Mouse (Mus musculus) heart, postnatal 10 days (tissue): ENCODE measurements at regions not wholly inside any gene's neighbourhood (a gene's known extent, or its start where the extent isn't known, plus 50 kb on each side); places are given as distances from the start of the nearest gene placed in this dataset.

ENCODE experiments used
- DNase-seq, 2 experiments: peaks; one replicate each; pipeline ENCODE4 v3.0.0; 2021
- intact Hi-C: fragments of 180-260 bp; cut with DNase I; formaldehyde crosslinking; loops from one replicate; pipeline ENCODE4 v1.15.1; 2025

DNA sequence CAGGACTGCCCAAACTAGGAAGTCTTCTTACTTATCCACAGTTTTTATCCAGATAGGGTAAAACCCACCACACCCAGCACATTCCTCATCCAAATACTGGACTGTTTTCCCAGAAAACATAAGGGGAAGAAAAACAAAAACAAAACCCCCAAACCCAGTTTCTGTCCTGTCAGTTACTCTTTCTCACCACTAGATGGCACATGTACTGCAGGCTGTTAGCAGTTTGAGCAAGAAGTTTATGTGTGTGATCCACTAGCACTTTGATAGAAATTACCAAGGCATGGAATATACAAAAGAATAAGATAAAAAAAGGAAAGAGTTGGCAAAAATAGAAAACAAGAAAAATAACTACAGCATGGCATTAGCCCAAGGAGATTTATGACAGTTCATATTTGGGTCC lies 76.2 kb upstream of the Chd6 start:
- intact Hi-C loops: no loop called here
- no peak for DNase-seq

DNA sequence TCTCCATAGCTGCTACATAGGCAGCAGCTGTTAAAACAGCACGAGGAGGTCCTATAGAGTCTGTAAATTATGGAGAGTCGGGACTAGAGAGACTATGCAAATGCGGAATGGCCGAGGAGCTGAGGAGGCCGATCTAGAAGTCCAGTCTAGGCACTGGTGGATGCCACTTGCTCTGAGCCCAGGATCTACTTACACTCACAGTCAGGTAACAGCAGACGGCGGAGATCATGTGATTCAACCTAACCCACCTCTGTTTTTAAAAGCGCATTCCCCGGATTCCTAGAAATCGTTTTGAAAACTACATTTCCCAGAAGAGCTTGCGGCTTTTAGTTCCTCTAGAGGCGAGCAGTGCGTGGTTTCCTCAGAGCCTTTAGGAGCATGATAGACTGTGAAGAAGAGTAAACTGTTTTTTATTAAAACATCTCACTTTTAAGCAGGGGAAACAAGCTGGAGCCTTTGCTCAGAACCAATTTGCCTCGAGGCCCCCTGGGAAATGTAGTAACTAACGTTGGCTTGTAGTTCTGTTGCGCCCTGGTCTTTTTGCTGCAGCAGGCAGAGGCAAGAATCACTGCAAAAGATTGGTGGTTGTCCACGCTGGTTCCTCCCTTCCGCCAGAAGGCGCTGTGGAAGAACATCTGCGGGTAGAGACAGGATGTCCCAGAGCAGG lies 68.6 kb upstream of the Chd6 start:
- intact Hi-C loops: loop anchor here (5.0 kb wide), 2 partner anchors 65 to 130 kb away; no protein-coding TSS in a partner anchor
- peak; percentile 78 to 82 for DNase-seq

DNA sequence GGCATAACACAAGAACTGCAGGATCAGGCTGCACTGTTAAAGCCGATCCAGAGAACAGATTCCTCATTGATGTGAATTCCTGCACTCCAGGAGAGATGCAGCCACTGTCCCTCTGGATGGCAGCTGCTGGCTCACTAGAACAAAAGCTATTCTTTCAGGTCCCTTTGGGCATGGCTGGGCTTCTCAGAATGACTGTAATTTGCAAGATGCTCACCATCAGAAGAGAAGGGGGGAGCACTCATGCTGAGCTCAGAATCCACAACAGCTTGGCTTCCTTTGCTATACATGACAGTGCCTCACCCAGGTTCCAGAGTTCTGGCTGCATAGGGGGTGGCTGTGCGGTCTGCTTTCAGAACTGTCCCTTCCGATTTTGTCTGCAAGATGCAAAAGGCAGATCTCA lies 57.8 kb upstream of the Chd6 start:
- intact Hi-C loops: no loop called here
- no peak for DNase-seq

DNA sequence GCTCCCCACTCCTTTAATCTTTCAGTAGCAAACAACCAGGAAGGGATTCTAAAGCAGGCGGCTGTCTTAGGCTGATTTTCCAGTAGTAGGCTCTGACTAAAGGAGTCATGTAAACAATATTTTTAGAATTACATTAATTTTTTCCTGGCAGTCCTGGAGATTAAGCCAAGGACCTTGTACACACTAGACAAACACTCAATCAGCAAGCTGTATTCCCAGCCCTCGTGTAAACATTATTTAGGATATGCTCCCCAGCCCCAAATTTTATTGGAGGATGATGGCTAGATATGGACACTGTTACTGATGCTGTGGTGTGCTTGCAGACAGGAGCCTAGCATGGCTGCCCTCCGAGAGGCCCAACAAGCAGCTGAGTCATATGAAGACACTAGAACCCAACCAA lies 56.6 kb upstream of the Chd6 start:
- intact Hi-C loops: no loop called here
- DNase-seq: no peak

DNA sequence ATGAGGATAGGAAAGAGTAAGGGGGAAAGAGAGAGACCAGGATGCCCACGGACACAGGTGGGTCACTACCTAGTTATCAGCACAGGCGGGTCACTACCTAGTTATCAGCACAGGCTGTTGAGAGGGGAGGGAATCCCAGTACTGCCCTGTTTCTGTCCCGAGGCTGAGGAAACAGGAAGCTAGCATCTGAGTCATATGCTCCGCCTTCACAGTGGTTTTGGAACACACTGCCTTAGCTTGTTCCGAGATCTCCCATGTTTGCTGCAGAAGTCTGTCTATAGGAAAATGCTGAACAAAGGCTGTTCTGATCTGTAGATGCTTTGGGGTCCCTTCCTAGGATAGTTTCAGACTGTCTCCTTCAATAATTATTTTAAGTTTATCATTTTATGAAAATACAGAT lies 55.4 kb upstream of the Chd6 start:
- no peak for DNase-seq
- intact Hi-C loops: no loop called here
